Mouse (Mus musculus) myocyte (in vitro differentiated cells): ENCODE data around the gene Tmbim1. TPM values are rescaled to one million over a fixed set of nuclear protein-coding genes. Genes with fewer than 3 reads are reported as not detected.

Source experiments
- H3K27me3 ChIP-seq: one replicate; pipeline ENCODE4 v1.6.1; 2011; ENCODE audit not compliant: control insufficient read depth, insufficient read depth, insufficient read length
- H3K36me3 ChIP-seq: one replicate; pipeline ENCODE4 v1.6.1; 2011; ENCODE audit not compliant: control insufficient read depth, insufficient read depth
- H3K4me2 ChIP-seq: one replicate; pipeline ENCODE4 v1.6.1; 2011; ENCODE audit warnings: low read depth, control low read depth
- H3K4me3 ChIP-seq: one replicate; pipeline ENCODE4 v1.5.1; 2011; ENCODE audit warnings: mild to moderate bottlenecking, control low read depth, moderate library complexity
- H3K79me2 ChIP-seq: one replicate; pipeline ENCODE4 v1.6.1; 2011; ENCODE audit not compliant: control insufficient read depth, insufficient read depth
- H3ac ChIP-seq: one replicate; pipeline ENCODE4 v1.6.1; 2011; ENCODE audit not compliant: control insufficient read depth, insufficient read length
- CEBPB ChIP-seq: IDR thresholded peaks from 2 replicates; pipeline ENCODE4 v1.6.1; 2011; ENCODE audit warnings: mild to moderate bottlenecking, moderate library complexity; ENCODE audit not compliant: poor library complexity, insufficient read depth, severe bottlenecking
- E2F4 ChIP-seq: IDR thresholded peaks from one replicate; pipeline ENCODE4 v1.6.1; 2011; ENCODE audit warnings: mild to moderate bottlenecking, control low read depth, moderate library complexity; ENCODE audit not compliant: insufficient read depth
- MAX ChIP-seq: IDR thresholded peaks from one replicate; pipeline ENCODE4 v1.6.1; 2011; ENCODE audit warnings: low read depth, mild to moderate bottlenecking, control low read depth
- MYOD1 ChIP-seq, 3 experiments: IDR thresholded peaks; one replicate each; pipeline ENCODE4 v1.6.1; 2011; ENCODE audit warnings: control low read depth in 2 of 3, low read depth in 2 of 3, mild to moderate bottlenecking in 2 of 3, moderate library complexity in 1 of 3; ENCODE audit not compliant: insufficient read length in 2 of 3, control insufficient read depth in 1 of 3
- MYOG ChIP-seq, 3 experiments: IDR thresholded peaks; one replicate each; pipeline ENCODE4 v1.6.1; 2011; ENCODE audit warnings: control low read depth in 2 of 3, low read depth in 2 of 3, mild to moderate bottlenecking in 2 of 3; ENCODE audit not compliant: insufficient read length in 2 of 3, control insufficient read depth in 1 of 3, insufficient read depth in 1 of 3
- POLR2A ChIP-seq: IDR thresholded peaks from one replicate; pipeline ENCODE4 v1.6.1; 2011; ENCODE audit warnings: low read depth, mild to moderate bottlenecking, control low read depth, moderate library complexity; ENCODE audit not compliant: insufficient read length
- POLR2AphosphoS2 ChIP-seq: IDR thresholded peaks from one replicate; pipeline ENCODE4 v1.6.1; 2011; ENCODE audit warnings: low read depth, control low read depth; ENCODE audit not compliant: insufficient read length
- REST ChIP-seq: IDR thresholded peaks from one replicate; pipeline ENCODE4 v1.6.1; 2011; ENCODE audit warnings: mild to moderate bottlenecking, control low read depth, moderate library complexity; ENCODE audit not compliant: insufficient read depth, insufficient read length
- SRF ChIP-seq: IDR thresholded peaks from one replicate; pipeline ENCODE4 v1.6.1; 2011; ENCODE audit warnings: low read depth; ENCODE audit not compliant: control insufficient read depth, insufficient read length
- TCF12 ChIP-seq: IDR thresholded peaks from one replicate; pipeline ENCODE4 v1.6.1; 2011; ENCODE audit warnings: mild to moderate bottlenecking, control low read depth; ENCODE audit not compliant: poor library complexity, insufficient read depth, severe bottlenecking
- TCF3 ChIP-seq: IDR thresholded peaks from one replicate; pipeline ENCODE4 v1.6.1; 2011; ENCODE audit warnings: low read depth, control low read depth; ENCODE audit not compliant: insufficient read length
- USF1 ChIP-seq: IDR thresholded peaks from one replicate; pipeline ENCODE4 v1.6.1; 2011; ENCODE audit warnings: low read depth, mild to moderate bottlenecking, control low read depth, moderate library complexity
- polyA plus RNA-seq: library from polyadenylated mRNA; unstranded; fragments of >200 nt; fragmentation: generic; extraction: Trizol; gene quantifications from one replicate; pipeline ENCODE4 v1.2.1, GENCODE M21; 2012; ENCODE audit warnings: missing spikeins

The Tmbim1 gene
- polyA plus RNA-seq, 1 experiment, result 178 TPM

DNA sequence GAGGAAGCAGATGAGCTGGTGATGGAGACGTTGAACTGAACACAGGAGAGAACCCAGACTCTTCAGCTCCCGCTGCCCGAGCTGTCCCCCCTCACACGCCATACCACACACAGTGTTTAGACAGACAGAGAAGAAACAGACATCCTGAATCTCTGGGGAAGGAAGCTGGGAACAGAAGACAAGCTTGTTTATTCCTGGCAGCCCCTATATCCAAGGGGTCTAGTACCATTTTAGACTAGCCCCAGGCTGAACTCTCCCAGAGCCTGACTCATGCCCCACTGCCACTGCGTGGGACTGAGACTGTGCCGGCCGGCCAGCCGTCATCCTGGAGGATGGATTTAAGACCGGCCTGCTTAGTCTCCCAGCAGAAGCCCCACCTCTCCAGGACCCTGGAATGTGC is 30.4 kb downstream of the Tmbim1 start:
- Histone ChIP-seq H3ac (no peak overlapping the region), H3K4me2 (no peak overlapping the region), H3K79me2 (no peaks in the 10 kb centered on the region), H3K4me3 (no peak overlapping the region), H3K27me3 (no peaks in the 10 kb centered on the region), H3K36me3 (no peaks in the 10 kb centered on the region)
- TF ChIP-seq TCF3, result no peak
- TF ChIP-seq POLR2A, result no peak
- no peak for TF ChIP-seq MAX
- no peak for TF ChIP-seq POLR2AphosphoS2
- TF ChIP-seq CEBPB, result no peak
- no peak for TF ChIP-seq E2F4
- no peak for TF ChIP-seq REST
- TF ChIP-seq MYOD1 (IDR thresholded peaks at IDR 0.05; ENCODE audit: control insufficient read depth in 1 of 3, insufficient read length in 2 of 3, low read depth in 2 of 3), result no peak
- no peak for TF ChIP-seq SRF
- TF ChIP-seq TCF12, result no peak
- TF ChIP-seq MYOG (IDR thresholded peaks at IDR 0.05; ENCODE audit: control insufficient read depth in 1 of 3, insufficient read depth in 1 of 3, insufficient read length in 2 of 3, low read depth in 2 of 3), result no peak
- TF ChIP-seq USF1, result no peak

DNA sequence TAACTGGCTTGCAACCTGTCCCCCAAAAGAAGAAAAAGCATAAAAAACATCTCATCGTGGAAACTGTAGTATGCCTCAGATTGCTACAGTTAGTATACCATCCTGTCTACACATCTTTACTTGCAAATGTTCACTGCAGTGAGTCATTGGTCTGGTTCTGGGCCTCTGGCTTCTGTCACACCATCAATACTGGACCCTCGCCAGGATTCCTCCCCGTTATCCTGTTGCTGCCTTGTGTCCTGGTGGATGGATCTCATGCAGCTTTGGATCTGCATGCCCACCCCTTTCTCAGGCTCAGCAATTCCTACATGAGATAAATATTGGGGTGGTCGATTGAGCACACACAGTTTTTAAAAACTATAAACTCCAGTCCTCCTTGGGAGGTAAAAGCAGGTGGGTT is 33.8 kb downstream of the Tmbim1 start:
- H3ac ChIP-seq, result no peak overlapping the region
- H3K79me2 ChIP-seq, result no peaks in the 10 kb centered on the region
- TF ChIP-seq MAX, result no peak
- no peak for TF ChIP-seq E2F4
- TF ChIP-seq REST, result no peak
- no peak for TF ChIP-seq MYOD1 (IDR thresholded peaks at IDR 0.05; ENCODE audit: control insufficient read depth in 1 of 3, insufficient read length in 2 of 3, low read depth in 2 of 3)
- TF ChIP-seq CEBPB, result no peak
- no peak for TF ChIP-seq SRF
- TF ChIP-seq POLR2AphosphoS2, result no peak
- TF ChIP-seq TCF12, result no peak
- TF ChIP-seq USF1, result no peak
- TF ChIP-seq POLR2A, result no peak
- no peak for TF ChIP-seq MYOG (IDR thresholded peaks at IDR 0.05; ENCODE audit: control insufficient read depth in 1 of 3, insufficient read depth in 1 of 3, insufficient read length in 2 of 3, low read depth in 2 of 3)
- no peak for TF ChIP-seq TCF3
- H3K4me2 ChIP-seq, result no peak overlapping the region
- no peak overlapping the region for H3K4me3 ChIP-seq
- H3K27me3 ChIP-seq, result no peaks in the 10 kb centered on the region
- peaks cover 20% of the 10 kb centered on the region for H3K36me3 ChIP-seq

GRCm38 (mm10) chr1:74268750-74269149 is 36.7 kb downstream of the Tmbim1 start:
- Histone ChIP-seq H3K79me2 (no peaks in the 10 kb centered on the region), H3K36me3 (peaks cover 30% of the 10 kb centered on the region), H3K4me2 (no peak overlapping the region), H3ac (no peak overlapping the region), H3K27me3 (no peaks in the 10 kb centered on the region), H3K4me3 (no peak overlapping the region)
- no peak for TF ChIP-seq TCF3
- TF ChIP-seq SRF, result no peak
- no peak for TF ChIP-seq USF1
- no peak for TF ChIP-seq POLR2AphosphoS2
- no peak for TF ChIP-seq CEBPB
- no peak for TF ChIP-seq MAX
- TF ChIP-seq REST, result no peak
- no peak for TF ChIP-seq MYOG (IDR thresholded peaks at IDR 0.05; ENCODE audit: control insufficient read depth in 1 of 3, insufficient read depth in 1 of 3, insufficient read length in 2 of 3, low read depth in 2 of 3)
- no peak for TF ChIP-seq POLR2A
- no peak for TF ChIP-seq E2F4
- TF ChIP-seq TCF12, result no peak
- no peak for TF ChIP-seq MYOD1 (IDR thresholded peaks at IDR 0.05; ENCODE audit: control insufficient read depth in 1 of 3, insufficient read length in 2 of 3, low read depth in 2 of 3)

GRCm38 (mm10) chr1:74262510-74262909 is 42.9 kb downstream of the Tmbim1 start:
- TF ChIP-seq REST, result no peak
- TF ChIP-seq MYOD1 (IDR thresholded peaks at IDR 0.05; ENCODE audit: control insufficient read depth in 1 of 3, insufficient read length in 2 of 3, low read depth in 2 of 3), result no peak
- no peak for TF ChIP-seq CEBPB
- no peak for TF ChIP-seq POLR2AphosphoS2
- TF ChIP-seq MAX, result no peak
- TF ChIP-seq MYOG (IDR thresholded peaks at IDR 0.05; ENCODE audit: control insufficient read depth in 1 of 3, insufficient read depth in 1 of 3, insufficient read length in 2 of 3, low read depth in 2 of 3), result no peak
- TF ChIP-seq SRF, result no peak
- no peak for TF ChIP-seq TCF12
- TF ChIP-seq POLR2A, result no peak
- no peaks in the 10 kb centered on the region for H3K79me2 ChIP-seq

DNA sequence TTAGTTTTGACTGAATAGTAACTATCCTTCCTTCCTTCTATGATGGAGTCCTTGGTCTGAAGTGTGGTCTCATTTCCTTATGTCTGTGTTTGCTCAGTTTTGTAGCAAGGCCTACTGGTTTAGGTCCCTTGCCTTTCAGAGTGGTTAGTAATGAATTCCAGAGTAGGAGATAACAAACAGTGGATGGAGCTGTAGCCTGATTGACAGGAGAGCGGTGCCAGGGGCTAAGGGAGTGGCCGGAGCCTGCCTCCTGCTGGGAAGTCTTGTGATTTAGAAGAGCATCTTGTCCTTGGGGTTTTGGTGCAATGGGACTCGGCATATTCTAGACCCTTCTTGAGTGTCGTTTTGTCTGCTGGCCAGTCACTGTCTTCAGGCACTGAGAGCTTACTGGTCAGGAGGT is 48.6 kb downstream of the Tmbim1 start:
- Histone ChIP-seq H3K4me3 (no peak overlapping the region), H3K4me2 (no peak overlapping the region), H3K36me3 (peaks cover 80% of the 10 kb centered on the region), H3K27me3 (no peaks in the 10 kb centered on the region), H3ac (no peak overlapping the region), H3K79me2 (peaks cover 9% of the 10 kb centered on the region)
- TF ChIP-seq POLR2AphosphoS2 (no peak), USF1 (no peak), MYOD1 (IDR thresholded peaks at IDR 0.05; ENCODE audit: control insufficient read depth in 1 of 3, insufficient read length in 2 of 3, low read depth in 2 of 3) (no peak), SRF (no peak), E2F4 (no peak), TCF12 (no peak), CEBPB (no peak), REST (no peak), TCF3 (no peak), MYOG (IDR thresholded peaks at IDR 0.05; ENCODE audit: control insufficient read depth in 1 of 3, insufficient read depth in 1 of 3, insufficient read length in 2 of 3, low read depth in 2 of 3) (no peak), POLR2A (no peak), MAX (no peak)

More at GRCm38 (mm10) chr1:74262510-74262909, 42.9 kb downstream of the Tmbim1 start:
- Histone ChIP-seq H3K36me3 (peaks cover 59% of the 10 kb centered on the region), H3K27me3 (no peaks in the 10 kb centered on the region), H3K4me3 (no peak overlapping the region), H3K4me2 (no peak overlapping the region), H3ac (no peak overlapping the region)
